Mouse (Mus musculus): ENCODE measurements around the gene Rbm41.

Gene Rbm41

GRCm38 (mm10) chrX:139997740-139998690 lies at the start of gene Rbm41:
Rbm41 (minus strand) TSS chrX:139998595.
- peak; percentile 14 to 54 for DNase-seq (ENCODE audit: low spot score in 2 of 2)

- no peak for DNase-seq (ENCODE audit: low spot score in 2 of 2)
Measured at GRCm38 (mm10) chrX:139998691-139999065, 283 bp upstream of the Rbm41 start.

GRCm38 (mm10) chrX:139982115-139982514 lies 16.3 kb downstream of the Rbm41 start:
- DNase-seq (ENCODE audit: low spot score in 2 of 2), result no peak

DNA sequence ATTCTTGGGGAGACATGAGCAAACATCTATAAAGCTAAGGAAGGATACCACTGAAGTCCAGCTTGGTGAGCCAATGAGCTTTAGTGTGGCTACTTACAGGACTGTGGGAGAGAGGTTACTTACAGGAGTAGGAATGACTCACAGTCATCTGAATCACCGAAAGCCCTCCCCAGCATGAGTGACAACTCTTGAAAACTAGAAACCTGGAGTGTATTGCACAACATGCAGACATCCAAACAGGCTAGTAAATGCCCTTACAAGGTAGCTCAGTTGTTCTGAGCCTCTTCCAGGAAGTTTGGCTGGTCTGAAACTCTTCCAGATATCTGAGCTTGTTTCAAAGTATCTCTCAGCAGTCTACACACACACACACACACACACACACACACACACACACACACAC lies 64.9 kb downstream of the Rbm41 start:
- no peak for DNase-seq (ENCODE audit: low spot score in 2 of 2)

GRCm38 (mm10) chrX:139932472-139932871 lies 65.9 kb downstream of the Rbm41 start:
- no peak for DNase-seq (ENCODE audit: low spot score in 2 of 2)

- DNase-seq (ENCODE audit: low spot score in 2 of 2), result no peak
Measured at GRCm38 (mm10) chrX:139920572-139920971, 77.8 kb downstream of the Rbm41 start.

GRCm38 (mm10) chrX:139891387-139891786 lies 107.0 kb downstream of the Rbm41 start:
- no peak for DNase-seq (ENCODE audit: low spot score in 2 of 2)

GRCm38 (mm10) chrX:139883221-139883620 lies 115.2 kb downstream of the Rbm41 start:
- no peak for DNase-seq (ENCODE audit: low spot score in 2 of 2)

DNA sequence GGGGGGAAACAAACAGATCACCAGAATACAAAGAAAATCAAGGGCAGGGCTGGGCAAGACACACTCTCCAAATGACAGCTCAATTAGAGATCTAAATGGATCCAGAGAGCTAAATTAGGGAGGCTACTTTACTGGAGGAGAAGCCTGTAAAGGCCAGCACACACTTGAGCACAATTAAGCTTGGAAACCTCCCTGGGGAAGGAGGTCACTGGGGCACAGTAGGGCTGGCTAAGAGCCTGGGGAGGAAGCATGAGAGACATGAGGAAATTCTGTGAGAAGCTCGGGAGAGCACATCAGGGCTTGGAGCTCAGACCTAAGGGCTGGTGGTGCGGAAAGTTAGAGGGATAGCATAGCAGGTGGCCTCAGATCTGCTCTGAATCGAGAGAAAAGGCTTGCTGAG lies 120.5 kb downstream of the Rbm41 start:
- DNase-seq (ENCODE audit: low spot score in 2 of 2), result no peak

DNA sequence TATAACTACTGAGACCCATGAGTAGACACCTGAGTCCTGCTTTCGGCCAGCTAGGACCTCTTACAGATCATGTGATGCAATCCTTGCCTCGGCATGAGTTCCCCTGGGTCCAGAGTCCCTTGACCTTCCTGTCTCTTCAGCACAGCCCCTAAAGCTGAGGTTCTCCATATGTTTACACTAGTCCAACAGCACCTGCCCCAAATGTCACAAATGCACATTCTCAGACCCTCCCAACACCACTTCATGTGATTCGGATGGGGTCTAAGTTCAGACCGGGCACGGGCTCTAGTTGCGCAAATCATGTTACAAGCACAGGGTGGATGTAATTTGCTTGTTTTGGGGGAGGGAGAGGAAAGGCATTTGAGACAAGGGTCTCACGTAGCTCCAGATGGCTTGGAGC lies 121.3 kb downstream of the Rbm41 start:
- DNase-seq (ENCODE audit: low spot score in 2 of 2), result no peak

DNA sequence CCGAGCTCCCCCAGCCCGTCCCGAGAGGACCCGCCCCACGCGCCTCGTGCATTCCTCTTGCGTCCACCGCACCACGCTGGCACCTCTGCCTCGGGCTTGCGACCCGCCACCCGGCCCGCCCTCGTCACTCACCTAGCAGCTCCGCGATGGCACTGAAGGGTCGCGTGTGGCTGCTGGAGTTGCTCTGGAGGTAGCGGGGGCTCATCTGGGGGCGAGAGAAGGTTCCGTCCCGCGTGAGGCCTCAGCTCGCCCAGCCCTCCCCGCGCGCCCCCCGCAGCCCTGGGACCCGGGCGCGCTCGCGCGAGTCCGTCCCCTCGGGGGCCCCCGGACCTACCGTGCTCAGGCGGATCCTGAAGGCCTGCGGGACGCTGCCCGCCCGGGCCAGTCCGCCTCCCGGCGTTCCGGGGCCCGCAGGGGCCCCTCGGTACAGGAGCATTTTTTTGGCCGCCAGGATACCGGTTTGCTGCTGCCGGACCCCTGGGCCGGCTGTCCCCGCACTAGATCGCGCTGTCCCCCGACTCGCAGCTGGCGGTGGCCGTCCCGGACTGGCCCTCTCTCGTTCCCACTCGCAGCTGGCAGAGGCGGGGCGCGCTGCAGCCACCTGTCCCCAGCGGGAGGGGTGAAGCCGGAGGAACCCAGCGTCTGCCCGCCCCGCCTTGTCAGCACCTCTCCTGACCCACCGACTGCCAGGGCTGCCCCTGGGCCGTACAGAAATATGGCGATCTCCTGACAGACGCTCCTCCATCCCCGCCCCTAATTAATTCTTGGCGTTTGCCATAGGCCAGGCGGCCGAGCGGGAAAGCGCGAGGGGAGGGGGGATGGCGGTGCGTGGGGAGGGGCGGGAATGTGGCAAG lies 127.2 kb downstream of the Rbm41 start, which contains the start of gene Morc4:
TSS of gene Morc4 (minus strand) at position 740 of the 854 bp plus-strand sequence.
- DNase-seq (ENCODE audit: low spot score in 2 of 2), result peak in 1 of 2 experiments; percentile 11

GRCm38 (mm10) chrX:139870300-139870711 lies 128.1 kb downstream of the Rbm41 start:
- DNase-seq (ENCODE audit: low spot score in 2 of 2), result no peak

DNA sequence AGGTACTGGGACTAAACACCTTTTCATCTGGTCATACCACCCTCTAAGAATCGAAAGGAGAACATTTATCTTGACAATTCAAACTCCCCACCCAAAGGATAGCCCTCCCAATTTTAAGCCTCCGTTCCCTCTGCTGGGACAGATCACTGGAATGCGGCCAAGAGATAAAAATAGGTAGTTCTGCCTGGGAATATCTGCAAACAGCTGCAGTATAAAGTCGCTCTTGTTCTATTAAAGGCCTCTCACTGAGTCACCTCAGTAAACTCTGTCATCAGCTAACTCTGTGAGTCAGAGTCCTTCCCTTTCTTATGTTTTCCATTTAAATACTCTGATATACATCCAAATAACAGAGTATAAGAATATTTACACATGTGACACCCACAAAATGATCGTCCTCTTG lies 139.0 kb downstream of the Rbm41 start:
- DNase-seq (ENCODE audit: low spot score in 2 of 2), result no peak

GRCm38 (mm10) chrX:139854795-139855194 lies 143.6 kb downstream of the Rbm41 start:
- DNase-seq (ENCODE audit: low spot score in 2 of 2), result no peak

DNA sequence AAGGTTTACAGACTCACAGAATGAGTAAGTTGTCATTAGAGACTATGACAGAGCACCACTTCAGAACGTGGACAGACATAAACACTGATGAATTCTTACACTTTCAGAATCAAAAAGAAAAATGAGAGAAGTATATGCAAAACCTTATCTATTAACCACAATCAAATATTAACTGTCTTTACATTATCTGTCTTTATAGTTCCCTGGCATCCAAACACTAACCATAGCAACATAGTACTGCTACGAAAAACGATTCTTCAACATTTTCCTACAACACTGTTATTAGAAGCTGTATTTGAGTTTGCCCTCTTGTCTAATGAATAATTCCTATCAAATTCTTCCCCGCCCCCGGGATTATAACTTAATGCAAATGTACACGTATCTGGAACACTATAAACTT lies 157.3 kb downstream of the Rbm41 start:
- DNase-seq (ENCODE audit: low spot score in 2 of 2), result no peak
